ENCODE assay signal across 19 mouse cellular contexts in genomic region chr9:95392011-95392410, GRCm38 (mm10). TPM values are rescaled to one million over a fixed set of nuclear protein-coding genes. Genes with fewer than 3 reads are reported as not detected.
A peak's percentile ranks its signal among the peaks of the same experiment; 100 is the strongest.
DNase-seq lines count a peak whose midpoint lies in the region; ATAC-seq and TF ChIP-seq lines count a peak whose summit lies in the region.
"Had no signal": no experiment of that assay in that cellular context is flagged by ENCODE, and none has a peak within 500 bp of the region (broad histone marks: within the 10 kb centered on the region; RNA-seq: fewer than 3 reads in every experiment).

No protein-coding gene starts in this region.

- no peak for TF ChIP-seq CTCF in midbrain, postnatal 0 days (IDR thresholded peaks at IDR 0.05)
- no peak for TF ChIP-seq CTCF in Patski (IDR thresholded peaks at IDR 0.05)
- TF ChIP-seq CTCF in hindbrain, postnatal 0 days (IDR thresholded peaks at IDR 0.05; ENCODE audit: low read depth), result no peak

- no peaks in the 10 kb centered on the region for H3K9me3 ChIP-seq in midbrain, embryonic 16.5 days (replicated peaks; ENCODE audit: control insufficient read depth, low read length, poor library complexity, severe bottlenecking)
- H3K9me3 ChIP-seq in midbrain, postnatal 0 days (ENCODE audit: low read length), result no peaks in the 10 kb centered on the region
- H3K9me3 ChIP-seq in hindbrain, postnatal 0 days (ENCODE audit: low read length), result no peaks in the 10 kb centered on the region
- H3K9me3 ChIP-seq: embryonic facial prominence, embryonic 15.5 days; hindbrain, embryonic 15.5 days; limb, embryonic 12.5 days; liver, embryonic 13.5 days had no signal

- H3K4me1 ChIP-seq in midbrain, embryonic 16.5 days (ENCODE audit: control insufficient read depth, insufficient read depth, low read length), result no peaks in the 10 kb centered on the region
- H3K4me1 ChIP-seq in midbrain, postnatal 0 days (ENCODE audit: insufficient read depth, low read length), result no peaks in the 10 kb centered on the region
- H3K4me1 ChIP-seq in hindbrain, postnatal 0 days (ENCODE audit: insufficient read depth, low read length), result peaks cover 9% of the 10 kb centered on the region; the same call in 1 of the 2 replicates
- H3K4me1 ChIP-seq: embryonic facial prominence, embryonic 15.5 days; hindbrain, embryonic 15.5 days; limb, embryonic 12.5 days; liver, embryonic 13.5 days had no signal

- CTCF ChIA-PET in Patski (lab: Charles Lee), result interaction anchor here (1.2 to 2.0 kb wide), 2 partner anchors 10 to 138 kb away, joined by 3 to 5 read pairs; no protein-coding TSS in a partner anchor

- H3K36me3 ChIP-seq in midbrain, embryonic 16.5 days (ENCODE audit: control insufficient read depth, insufficient read depth, low read length), result no peaks in the 10 kb centered on the region
- H3K36me3 ChIP-seq in midbrain, postnatal 0 days (ENCODE audit: insufficient read depth, low read length), result no peaks in the 10 kb centered on the region
- H3K36me3 ChIP-seq in hindbrain, postnatal 0 days (ENCODE audit: insufficient read depth, low read length), result no peaks in the 10 kb centered on the region
- H3K36me3 ChIP-seq: embryonic facial prominence, embryonic 15.5 days; hindbrain, embryonic 15.5 days; limb, embryonic 12.5 days; liver, embryonic 13.5 days had no signal

- no peak overlapping the region for H3K27ac ChIP-seq in midbrain, embryonic 16.5 days (ENCODE audit: low read length)
- no peak overlapping the region for H3K27ac ChIP-seq in midbrain, postnatal 0 days (ENCODE audit: low read depth, low read length)
- H3K27ac ChIP-seq in hindbrain, postnatal 0 days, result no peak overlapping the region
- H3K27ac ChIP-seq: embryonic facial prominence, embryonic 15.5 days; hindbrain, embryonic 15.5 days; limb, embryonic 12.5 days; liver, embryonic 13.5 days had no signal

- H3K9ac ChIP-seq in midbrain, embryonic 16.5 days (ENCODE audit: low read depth, low read length), result no peak overlapping the region
- H3K9ac ChIP-seq in midbrain, postnatal 0 days (replicated peaks; ENCODE audit: low read length, poor library complexity, severe bottlenecking), result no peak overlapping the region
- H3K9ac ChIP-seq in hindbrain, postnatal 0 days (replicated peaks; ENCODE audit: low read length), result no peak overlapping the region
- H3K9ac ChIP-seq: embryonic facial prominence, embryonic 15.5 days; hindbrain, embryonic 15.5 days; limb, embryonic 12.5 days; liver, embryonic 13.5 days had no signal

- WGBS in midbrain, embryonic 16.5 days, result 72% methylated on average over 1 of the region's 1 CpGs
- 66% methylated on average over 1 of the region's 1 CpGs for WGBS in midbrain, postnatal 0 days
- 58% methylated on average over 1 of the region's 1 CpGs for WGBS in hindbrain, postnatal 0 days

- DNase-seq in frontal cortex, postnatal 25 days (ENCODE audit: low spot score in 2 of 2), result no peak
- no peak for DNase-seq in midbrain, postnatal 0 days (ENCODE audit: low spot score)
- DNase-seq in Patski (ENCODE audit: low read depth, low spot score), result peak; percentile 73
- no peak for DNase-seq in layer of hippocampus, adult 8-10 months (ENCODE audit: low spot score in 2 of 2)
- no peak for DNase-seq in hindbrain, postnatal 0 days (ENCODE audit: low spot score)
- DNase-seq: cerebellum, adult 11-12 months; gastrocnemius, postnatal 25 days; heart, postnatal 14 days; kidney, adult 18-20 months; kidney, postnatal 14 days; layer of hippocampus, adult 9-11 months; liver, embryonic 13.5 days; thymus, adult 18-20 months had no signal

- POLR2A ChIA-PET in Patski (lab: Charles Lee), result no interaction called here

- H3K4me3 ChIP-seq in midbrain, embryonic 16.5 days (ENCODE audit: low read depth, low read length), result no peak overlapping the region
- H3K4me3 ChIP-seq in midbrain, postnatal 0 days (ENCODE audit: low read depth, low read length), result no peak overlapping the region
- no peak overlapping the region for H3K4me3 ChIP-seq in hindbrain, postnatal 0 days (ENCODE audit: low read length)
- H3K4me3 ChIP-seq: embryonic facial prominence, embryonic 15.5 days; hindbrain, embryonic 15.5 days; limb, embryonic 12.5 days; liver, embryonic 13.5 days had no signal

- H3K4me2 ChIP-seq in midbrain, embryonic 16.5 days (ENCODE audit: low read length), result no peak overlapping the region
- no peak overlapping the region for H3K4me2 ChIP-seq in midbrain, postnatal 0 days (ENCODE audit: low read depth, low read length, poor library complexity, severe bottlenecking)
- no peak overlapping the region for H3K4me2 ChIP-seq in hindbrain, postnatal 0 days (ENCODE audit: low read depth, low read length)
- H3K4me2 ChIP-seq: embryonic facial prominence, embryonic 15.5 days; hindbrain, embryonic 15.5 days; limb, embryonic 12.5 days; liver, embryonic 13.5 days had no signal

- ATAC-seq in frontal cortex, adult (ENCODE audit: low TSS enrichment), result peak; percentile 29; the same call in 1 of the 2 replicates
- 0 out of 2 replicates have a peak, but pooled peaks have one; percentile 42 for ATAC-seq in midbrain, embryonic 16.5 days
- no peak for ATAC-seq in midbrain, postnatal 0 days (ENCODE audit: low FRiP score)
- peak; percentile 93 for ATAC-seq in Patski
- no peak for ATAC-seq in hindbrain, postnatal 0 days
- ATAC-seq: activated CD4-positive, CD25-positive, alpha-beta regulatory T cell, adult 4 months had no signal

- in situ Hi-C loops in Patski (cut with MboI; ENCODE audit: low pct_unique_long_range_greater_than_20kb), result loop anchor here (5.0 kb wide), 1 partner anchor 125 kb away; no protein-coding TSS in a partner anchor

- no peaks in the 10 kb centered on the region for H3K27me3 ChIP-seq in midbrain, embryonic 16.5 days (ENCODE audit: control insufficient read depth, insufficient read depth, low read depth, low read length)
- H3K27me3 ChIP-seq in midbrain, postnatal 0 days (ENCODE audit: insufficient read depth, low read length), result no peaks in the 10 kb centered on the region
- H3K27me3 ChIP-seq in Patski, result no peaks in the 10 kb centered on the region
- H3K27me3 ChIP-seq in hindbrain, postnatal 0 days (ENCODE audit: insufficient read depth, low read length), result no peaks in the 10 kb centered on the region
- H3K27me3 ChIP-seq: embryonic facial prominence, embryonic 15.5 days; hindbrain, embryonic 15.5 days; limb, embryonic 12.5 days; liver, embryonic 13.5 days had no signal

RNA-seq across cellular contexts. Expression of gene Chst2, which starts 14.5 kb away (rescaled TPM):
- polyA plus RNA-seq in midbrain, embryonic 16.5 days (2015; fragmentation: Nextera tagmentation; extraction: Ambion mirVana), result 26.5 and 26.7 TPM in 2 replicates
- total RNA-seq in midbrain, postnatal 0 days (2014; rRNA removed), result 78.0 and 79.1 TPM in 2 replicates
- 33.9 and 36.4 TPM in 2 replicates for polyA plus RNA-seq in midbrain, postnatal 0 days (2015; fragmentation: Nextera tagmentation; extraction: Ambion mirVana)
- 9.1 TPM for polyA plus RNA-seq in Patski (2021)
- 100 to 1,000 TPM in 1 of 4 experiments, 10 to 100 TPM in 3; 90.7 to 106 (median 96.3) TPM for total RNA-seq in layer of hippocampus, adult 8-10 months (2022)
- 73.8 and 88.2 TPM in 2 replicates for total RNA-seq in hindbrain, postnatal 0 days (2014; rRNA removed)
- polyA plus RNA-seq in hindbrain, postnatal 0 days (2015; fragmentation: Nextera tagmentation; extraction: Ambion mirVana), result 27.5 and 28.0 TPM in 2 replicates

Comparison
In these comparisons a context has a peak if more than half of its experiments do, and no peak if none do; other contexts are left out.
1. ATAC-seq: peak in frontal cortex, adult (single experiment), midbrain, embryonic 16.5 days (single experiment) and Patski (single experiment); none in midbrain, postnatal 0 days (single experiment) and hindbrain, postnatal 0 days (single experiment).